Mouse (Mus musculus) adrenal gland, postnatal 10 days (tissue): ENCODE data around the gene Slc15a3. TPM values are rescaled to one million over a fixed set of nuclear protein-coding genes. Genes with fewer than 3 reads are reported as not detected.

Source experiments
- DNase-seq: peaks from one replicate; pipeline ENCODE4 v3.0.0; 2021; ENCODE audit warnings: mixed read lengths
- long read RNA-seq, 2 experiments: library from polyadenylated mRNA; stranded (forward); transcript quantifications; one replicate each; pipeline ENCODE4 v2.0.0; 2021
- total RNA-seq, 2 experiments: library from RNA; stranded (reverse); gene quantifications; 2 replicates each; pipeline ENCODE4 v1.2.3; 2021

Gene Slc15a3
- 1 to 10 TPM; 3.2 to 3.5 TPM for total RNA-seq
- long read RNA-seq, experiment 1, partial matches to known transcripts, result 0 of 1 reads
- long read RNA-seq, experiment 1, other reads (novel, unspliced or antisense), result 0 of 1 reads
- long read RNA-seq, experiment 2, result 0 reads

DNA sequence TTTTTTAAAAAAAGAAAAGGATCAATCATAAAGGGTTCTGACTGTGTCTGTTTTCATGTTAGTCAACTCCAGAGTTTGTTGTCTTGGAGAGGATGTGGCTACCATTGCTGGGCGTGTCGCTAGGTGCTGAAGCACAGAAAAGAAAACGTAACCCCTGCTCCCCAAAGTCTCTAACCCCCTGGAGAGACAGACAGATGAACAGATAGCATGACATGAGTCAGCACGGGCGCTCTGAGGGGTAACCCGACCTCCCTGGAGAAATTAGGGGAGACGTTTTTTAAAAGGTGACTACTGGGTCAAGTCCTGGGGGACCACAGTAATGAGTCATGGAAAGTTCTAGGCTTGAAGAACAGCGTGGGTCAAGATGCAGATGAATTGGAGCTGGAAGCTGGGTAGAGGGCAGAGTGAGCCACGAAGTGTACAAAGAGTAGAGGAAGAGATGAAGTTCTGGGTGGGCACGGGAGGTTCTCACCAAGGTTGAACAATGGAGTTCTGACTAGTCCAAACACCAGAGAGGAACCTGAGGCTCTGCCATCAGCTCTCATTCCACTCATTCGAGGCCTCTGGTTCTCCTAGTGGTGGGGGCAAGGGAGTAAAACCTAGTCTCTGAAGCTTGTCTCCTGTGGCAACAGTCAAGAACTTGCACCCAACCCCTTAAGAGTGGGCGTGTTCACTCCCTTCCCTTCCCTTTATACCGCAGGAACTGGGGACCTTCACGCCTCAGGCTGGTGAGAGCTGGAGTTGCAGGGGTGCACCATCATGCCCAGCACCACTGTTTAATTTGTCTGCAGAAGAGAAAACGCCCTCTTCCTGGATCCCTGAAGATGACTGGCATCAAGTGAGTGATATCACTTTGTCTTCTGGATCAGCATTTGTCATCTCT lies at the start of gene Slc15a3:
TSS of gene Slc15a3 (plus strand) at position 718 of the 883 bp plus-strand sequence.
- DNase-seq, result no peak

DNA sequence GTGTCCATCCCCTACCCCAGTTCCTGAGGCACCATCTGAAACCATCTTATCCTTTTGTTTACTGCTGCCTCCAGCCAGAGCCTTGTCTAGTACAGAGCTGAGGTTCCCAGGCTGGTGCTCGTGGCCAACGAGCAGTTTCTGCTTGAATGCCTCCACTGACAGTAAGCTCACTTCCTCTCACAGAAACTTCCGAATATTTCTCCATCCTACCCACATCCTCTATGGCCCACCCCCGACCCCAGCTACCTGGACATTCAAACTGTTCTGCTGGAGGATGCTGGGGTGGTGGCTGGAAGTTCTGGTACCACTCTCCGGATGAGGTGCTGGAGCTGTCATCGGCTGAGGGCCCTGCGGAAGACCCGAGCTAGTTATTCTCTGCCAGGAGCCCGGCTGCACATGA lies 49.2 kb upstream of the Slc15a3 start:
- DNase-seq, result no peak

DNA sequence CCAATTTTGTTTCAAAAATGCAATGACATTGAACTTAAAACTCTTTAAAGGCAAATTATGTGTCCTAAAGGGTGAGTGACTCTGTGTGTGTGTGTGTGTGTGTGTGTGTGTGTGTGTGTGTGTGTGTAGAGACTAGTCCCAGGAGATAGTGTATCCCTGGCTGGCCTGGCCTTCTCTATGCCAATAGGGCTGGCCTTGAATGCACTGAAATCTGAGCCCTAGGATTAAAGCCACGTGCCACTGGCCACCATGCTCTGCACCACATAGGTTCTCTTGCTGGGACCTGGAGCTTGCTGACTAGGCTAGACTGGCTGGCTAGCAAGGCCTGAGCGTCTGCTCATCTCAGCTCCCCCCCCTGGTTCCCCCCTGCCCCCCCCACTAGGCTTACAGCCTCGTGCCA lies 46.5 kb upstream of the Slc15a3 start:
- peak; percentile 26 for DNase-seq

DNA sequence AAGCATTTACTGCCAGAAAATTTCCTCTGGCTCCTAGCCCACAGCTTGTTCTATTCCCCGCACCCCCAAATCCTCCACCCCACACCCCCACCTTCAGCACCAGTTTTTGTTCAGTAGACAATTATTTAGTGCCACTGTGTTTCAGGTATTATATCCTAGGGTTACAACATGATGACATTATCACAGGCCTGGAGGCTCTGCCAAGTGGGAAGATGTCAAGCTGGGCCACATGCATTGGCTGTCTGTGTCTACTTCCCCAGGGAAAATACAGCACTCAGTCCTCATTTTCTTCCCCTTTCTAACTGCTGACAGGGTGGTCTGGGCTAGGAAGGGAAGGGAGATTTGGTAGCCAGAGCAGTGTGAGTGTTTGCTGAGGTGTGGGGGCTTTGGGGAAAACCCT lies 44.6 kb upstream of the Slc15a3 start:
- DNase-seq, result no peak

DNA sequence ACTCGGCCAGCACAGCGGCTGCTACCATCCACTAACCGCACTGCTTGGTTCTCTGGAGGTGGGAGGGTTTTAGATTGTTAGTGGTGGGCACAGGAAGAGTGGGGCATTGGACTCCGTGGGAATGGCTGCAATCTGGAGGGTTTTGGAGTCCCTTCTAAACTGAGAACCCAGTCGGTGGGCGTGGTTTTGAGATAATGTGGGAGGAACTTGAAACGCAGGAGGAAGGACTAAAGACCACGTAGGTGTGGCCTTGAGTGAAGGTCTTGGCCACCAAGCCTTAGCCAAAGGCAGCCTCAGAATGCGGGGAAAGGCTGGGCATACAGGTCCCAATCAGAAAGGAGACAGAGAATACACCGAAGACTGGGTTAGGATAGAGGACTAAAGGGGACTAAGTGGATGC lies 41.0 kb upstream of the Slc15a3 start:
- no peak for DNase-seq

DNA sequence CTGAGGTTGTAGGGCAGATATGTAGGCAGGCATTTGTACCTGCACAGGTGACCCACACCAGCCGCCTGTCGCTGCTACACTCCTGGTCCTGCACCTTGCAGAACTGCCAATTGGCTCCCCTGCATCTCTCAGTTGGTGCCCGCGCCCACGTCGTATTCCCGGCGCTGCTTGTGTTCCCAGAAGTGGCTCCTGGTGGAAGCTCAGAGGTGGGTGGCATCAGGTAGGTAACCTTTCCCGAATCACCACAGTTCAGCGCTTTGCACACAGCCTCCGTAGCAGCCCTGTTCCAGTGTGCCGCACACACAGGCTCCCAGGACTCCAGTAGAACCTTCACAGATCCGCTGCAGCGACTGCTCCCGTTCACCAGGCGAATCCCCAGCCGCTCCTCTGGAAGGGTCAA lies 40.4 kb upstream of the Slc15a3 start:
- DNase-seq, result no peak

DNA sequence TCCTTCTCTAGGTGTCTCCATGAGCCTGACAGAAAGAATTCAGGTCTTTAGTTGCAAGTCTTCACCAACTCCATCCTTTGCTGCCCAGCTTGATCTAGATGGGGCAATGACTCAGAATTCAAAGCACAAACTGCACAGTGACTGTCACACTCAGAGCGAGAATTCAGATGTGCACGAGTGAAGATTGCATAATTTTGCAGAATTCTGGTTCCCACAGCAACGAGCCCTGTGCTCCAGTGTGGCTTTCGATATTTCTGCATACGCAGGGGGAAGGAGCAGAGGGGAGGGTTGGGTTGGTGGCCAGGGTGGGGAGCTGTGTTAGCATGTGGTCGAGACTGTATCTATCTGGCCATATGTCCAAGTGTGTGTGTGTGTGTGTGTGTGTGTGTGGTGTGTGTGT lies 38.5 kb upstream of the Slc15a3 start:
- DNase-seq, result no peak

DNA sequence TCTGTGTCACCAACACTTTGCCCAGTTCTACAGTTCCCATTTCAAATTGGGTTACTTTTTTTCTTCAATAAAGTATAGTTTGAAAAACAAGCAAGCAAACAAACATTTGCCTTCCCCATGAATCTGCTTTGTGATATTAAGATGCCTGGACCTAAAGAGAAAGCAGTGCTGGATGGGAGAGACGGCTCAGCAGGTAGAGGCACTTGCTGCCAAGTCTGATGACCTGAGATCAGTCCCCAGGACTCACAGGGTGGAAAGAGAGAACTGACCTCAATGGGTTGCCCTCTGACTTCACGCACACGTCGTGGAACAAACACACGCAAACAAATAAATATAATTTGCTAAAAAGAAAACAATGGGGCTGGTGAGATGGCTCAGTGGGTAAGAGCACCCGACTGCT lies 37.6 kb upstream of the Slc15a3 start:
- DNase-seq, result no peak

DNA sequence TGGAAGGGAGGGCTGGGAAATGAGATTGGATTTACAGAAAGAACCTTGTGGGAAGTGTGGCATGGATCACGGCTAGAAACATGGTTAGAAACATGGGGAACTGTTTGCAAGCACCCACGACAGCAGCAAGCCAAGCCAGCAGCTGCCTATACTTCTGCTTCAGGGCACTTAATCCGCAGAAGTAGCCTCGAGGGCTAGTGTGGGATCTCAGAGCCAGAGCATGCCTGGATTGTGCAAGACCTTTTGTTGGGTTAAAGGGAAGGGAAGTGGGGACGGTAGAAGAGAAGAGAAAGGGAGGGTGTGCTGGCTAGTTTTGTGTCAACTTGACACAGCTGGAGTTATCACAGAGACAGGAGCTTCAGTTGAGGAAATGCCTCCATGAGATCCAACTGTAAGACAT lies 35.8 kb upstream of the Slc15a3 start:
- DNase-seq, result no peak

DNA sequence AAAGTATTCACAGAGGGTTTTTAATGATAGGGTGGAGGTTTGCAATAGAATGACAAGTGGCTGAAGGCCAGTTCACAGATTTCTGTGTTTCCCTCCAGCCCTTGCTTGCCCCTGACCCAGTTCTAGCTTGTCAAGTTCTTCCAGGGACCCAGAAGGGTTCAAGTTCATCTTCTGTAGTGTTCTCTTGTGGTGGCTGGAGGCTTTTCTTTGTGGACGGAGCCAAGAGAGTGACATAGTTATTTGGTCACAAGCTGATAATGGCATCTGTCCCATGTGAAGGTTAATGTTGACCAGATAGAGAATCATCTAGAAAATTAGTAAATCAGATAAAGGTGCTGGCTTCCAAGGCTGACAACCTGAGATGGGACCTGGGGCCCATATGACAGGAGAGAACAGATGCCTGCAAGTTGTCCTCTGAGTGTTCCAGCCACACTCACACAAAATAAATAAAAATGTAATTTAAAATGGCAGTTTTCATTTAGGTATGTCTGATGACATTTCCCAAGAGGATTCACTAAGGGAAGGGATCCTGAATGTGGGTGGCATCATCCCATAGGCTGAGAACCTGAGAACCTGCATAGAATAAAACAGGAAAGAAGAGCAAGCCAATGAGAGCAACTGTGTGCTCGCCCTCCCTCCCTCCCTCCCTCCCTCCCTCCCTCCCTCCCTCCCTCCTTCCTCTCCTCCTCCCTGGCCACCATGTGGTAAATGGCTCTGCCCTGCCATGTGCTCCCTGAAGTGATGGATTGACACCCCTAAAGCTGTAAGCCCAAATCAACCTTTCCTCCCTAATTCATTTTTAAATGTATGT lies 34.5 kb upstream of the Slc15a3 start:
- no peak for DNase-seq

DNA sequence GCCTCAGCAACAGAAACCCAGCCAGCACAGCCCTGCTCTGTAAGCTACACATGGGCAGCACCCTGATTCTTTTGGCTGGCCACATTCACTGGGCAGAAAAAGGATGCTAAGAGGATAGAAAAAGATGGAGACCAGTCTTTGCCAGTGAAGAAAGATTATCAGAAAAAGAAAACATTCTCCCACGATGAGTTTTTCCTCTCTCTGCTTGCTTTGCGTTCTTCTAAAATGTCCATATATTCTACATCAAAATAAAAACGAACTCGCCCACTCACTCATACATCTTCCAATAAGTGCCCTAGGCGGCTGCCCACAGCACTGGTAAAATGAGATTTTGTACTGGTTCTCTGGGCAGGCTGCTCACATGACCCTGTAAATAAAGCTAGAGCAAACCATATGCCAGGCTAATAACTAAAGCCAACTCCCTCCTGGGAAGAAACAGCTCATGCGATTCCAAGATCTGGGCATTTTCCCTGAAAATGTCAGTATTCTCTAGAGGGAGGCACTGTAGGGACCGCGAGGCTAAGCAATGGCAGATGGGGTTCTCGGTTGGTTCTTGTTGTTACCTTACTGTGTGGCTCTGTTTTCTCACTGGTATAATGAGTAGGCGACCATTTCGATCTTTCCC lies 33.8 kb upstream of the Slc15a3 start:
- no peak for DNase-seq

DNA sequence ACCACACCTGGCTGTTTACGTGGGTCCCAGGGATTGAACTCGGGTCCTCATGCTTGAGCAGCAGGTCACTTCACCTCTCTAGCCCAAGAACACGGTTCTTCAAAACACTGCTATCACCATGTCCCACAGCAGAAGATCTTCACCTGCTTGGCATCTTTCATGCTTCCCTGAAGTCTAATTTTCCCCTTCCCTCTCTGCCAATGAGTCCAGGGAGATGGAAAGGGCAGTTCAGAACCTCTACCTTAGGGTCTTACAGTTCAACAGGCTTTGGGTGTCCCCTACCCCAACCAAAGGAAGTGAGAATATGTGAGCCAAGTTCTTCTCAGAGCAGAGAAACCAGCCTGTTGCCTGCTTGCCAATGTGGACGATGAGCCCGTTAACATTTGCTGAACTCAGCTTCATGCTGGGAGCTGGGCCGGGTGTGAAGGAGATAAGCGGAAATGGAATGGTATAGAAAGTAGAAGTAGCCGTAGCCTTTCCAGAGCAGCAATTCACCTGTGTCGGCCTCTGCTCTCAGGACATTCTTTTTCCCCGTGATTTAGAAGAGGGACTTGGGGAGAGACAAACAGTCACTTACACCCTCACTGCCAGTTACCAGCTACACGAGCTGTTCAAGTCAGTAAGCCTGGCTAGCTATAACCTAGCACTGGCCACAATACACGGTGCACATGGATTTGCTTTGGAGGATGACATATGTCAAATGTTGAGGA lies 30.8 kb upstream of the Slc15a3 start:
- no peak for DNase-seq

DNA sequence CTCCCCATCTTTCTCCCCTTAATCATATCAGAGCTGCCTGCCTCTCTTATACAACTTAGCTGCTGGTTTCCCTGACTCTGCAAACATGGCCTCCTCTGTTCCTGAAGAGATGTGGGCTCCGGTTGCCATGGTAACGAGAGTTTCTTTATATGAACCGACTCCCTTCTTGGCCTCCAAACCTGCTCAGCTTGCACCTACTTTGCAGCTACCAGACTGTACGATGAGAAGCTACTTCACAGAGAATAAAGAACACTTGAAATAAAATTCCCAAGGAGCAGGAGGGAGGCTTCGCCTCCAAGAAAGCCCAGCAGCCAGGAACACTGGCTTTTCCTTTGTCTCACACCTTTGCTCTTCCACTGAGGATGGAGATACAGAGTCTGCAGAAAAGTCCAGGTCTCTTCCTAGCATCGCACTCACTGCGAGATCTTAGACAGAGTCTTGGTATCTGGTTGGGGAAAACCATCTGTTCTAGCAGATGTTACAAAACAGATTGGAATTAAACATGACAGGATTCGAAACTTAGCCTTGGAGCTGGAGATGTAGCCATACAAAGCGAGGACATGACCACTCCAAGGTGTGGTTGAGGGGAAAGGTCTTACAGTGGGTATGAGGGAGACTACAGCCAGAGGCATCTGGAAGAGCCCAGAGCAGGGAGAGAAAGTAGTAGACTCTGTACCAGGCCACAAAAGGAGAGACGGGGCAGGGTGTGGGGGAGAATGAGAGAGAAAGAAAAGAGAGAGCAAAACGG lies 29.9 kb upstream of the Slc15a3 start:
- DNase-seq, result no peak

DNA sequence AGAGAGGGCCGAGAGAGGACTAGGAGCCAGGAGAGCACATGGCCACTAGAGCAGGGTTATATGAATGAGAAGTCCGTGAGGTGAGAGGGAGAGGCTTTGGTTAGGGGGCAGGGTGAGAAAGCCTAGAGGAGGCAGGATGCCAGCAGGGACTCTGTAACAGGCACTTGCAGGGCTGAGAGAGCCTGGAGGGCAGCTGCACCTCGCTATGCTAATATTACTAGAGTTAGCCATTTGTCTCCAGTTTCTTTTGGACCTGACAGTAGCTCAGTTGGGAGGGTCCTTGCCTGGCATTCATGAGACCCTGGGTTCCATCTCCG lies 29.4 kb upstream of the Slc15a3 start:
- no peak for DNase-seq

DNA sequence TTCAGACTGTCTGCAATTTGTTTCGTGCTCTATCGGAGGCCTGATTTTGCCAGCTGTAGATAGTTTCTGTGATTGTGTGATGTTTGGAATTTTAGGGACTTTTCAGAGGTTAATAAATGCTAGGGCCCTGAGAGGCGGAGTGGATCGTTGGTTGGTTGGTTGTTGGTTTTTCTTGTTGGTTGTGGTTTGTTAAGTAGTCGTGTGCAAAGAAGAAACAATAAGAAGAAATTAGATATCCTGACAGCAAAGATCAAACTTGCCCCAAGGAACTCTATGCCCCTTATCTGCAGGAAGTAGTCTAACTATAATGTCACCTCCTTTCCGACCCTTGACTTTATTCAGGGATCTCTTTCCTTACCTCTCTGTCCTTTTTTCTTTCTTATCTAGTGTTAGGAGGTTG lies 28.1 kb upstream of the Slc15a3 start:
- no peak for DNase-seq

DNA sequence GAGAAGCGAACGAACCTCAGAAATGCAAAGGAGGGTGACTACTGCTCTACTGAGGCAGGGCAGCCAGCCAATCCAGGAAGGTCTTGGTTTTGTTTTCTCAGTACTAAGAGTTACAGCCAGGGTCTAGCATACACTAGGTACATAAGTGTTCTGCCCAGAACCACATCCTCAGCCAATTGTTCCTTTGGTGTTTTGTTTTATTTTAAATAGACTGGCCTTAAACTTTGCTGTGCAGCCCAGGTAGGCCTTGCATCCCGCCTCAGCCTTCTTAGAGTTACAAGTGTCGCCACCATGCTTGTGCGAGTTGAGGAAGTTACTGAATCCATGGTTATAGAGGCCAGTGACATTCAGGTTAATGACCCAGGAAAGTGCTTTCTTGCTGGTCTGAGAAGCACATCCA lies 26.5 kb upstream of the Slc15a3 start:
- DNase-seq, result no peak

DNA sequence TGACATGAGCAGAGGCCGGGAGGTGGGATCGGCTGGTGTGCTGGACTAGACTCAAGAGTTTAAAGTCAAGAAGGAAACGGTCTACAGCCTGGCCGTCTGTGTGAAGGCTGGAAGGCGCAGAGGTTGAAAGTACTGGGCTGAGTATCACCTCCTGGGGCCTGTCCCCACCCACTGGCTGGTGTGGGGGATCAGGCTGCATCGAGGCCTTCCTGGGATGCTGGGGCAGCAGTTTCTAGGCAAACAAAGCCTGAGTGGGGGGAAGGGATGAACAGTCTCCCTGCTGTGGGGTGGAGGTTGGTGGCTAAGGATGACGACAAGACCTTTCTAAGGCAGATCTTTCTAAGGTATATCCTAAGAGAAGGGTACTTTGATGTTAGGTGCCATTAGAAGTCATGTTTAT lies 25.6 kb upstream of the Slc15a3 start:
- no peak for DNase-seq

DNA sequence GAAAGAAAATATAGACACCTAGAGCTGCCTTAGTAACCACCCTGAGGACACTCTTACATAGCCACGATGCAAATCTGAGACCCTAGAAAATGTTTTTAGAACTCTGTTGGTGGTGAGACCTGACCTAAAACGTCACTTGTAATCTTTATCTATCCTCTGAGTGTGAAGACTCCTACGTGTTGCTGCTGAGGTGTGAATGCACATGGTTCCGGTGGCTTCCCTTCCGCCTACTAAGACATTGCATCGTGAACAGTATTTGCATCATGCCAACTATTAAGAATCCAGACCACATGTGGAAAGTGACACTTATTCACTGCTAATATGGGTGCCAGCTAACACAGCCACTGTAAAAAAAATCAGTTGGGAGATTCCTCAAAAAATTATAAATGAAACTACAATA lies 23.7 kb upstream of the Slc15a3 start:
- no peak for DNase-seq

DNA sequence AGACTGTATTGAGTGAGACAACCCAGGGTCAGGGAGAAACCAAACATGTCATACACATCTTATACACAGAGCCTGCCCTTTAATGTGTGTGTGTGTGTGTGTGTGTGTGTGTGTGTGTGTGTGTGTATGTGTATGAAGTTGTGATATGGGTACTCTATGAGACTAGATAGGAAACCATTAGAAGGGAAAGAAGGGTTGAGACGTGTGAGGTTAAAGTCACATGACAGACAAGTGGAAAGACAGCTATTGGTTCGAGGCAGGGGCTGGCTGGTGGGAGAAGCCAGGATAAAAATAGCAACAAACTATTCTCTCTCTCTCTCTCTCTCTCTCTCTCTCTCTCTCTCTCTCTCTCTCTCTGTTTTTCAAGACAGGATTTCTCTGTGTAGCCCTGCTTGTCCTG lies 23.1 kb upstream of the Slc15a3 start:
- no peak for DNase-seq

DNA sequence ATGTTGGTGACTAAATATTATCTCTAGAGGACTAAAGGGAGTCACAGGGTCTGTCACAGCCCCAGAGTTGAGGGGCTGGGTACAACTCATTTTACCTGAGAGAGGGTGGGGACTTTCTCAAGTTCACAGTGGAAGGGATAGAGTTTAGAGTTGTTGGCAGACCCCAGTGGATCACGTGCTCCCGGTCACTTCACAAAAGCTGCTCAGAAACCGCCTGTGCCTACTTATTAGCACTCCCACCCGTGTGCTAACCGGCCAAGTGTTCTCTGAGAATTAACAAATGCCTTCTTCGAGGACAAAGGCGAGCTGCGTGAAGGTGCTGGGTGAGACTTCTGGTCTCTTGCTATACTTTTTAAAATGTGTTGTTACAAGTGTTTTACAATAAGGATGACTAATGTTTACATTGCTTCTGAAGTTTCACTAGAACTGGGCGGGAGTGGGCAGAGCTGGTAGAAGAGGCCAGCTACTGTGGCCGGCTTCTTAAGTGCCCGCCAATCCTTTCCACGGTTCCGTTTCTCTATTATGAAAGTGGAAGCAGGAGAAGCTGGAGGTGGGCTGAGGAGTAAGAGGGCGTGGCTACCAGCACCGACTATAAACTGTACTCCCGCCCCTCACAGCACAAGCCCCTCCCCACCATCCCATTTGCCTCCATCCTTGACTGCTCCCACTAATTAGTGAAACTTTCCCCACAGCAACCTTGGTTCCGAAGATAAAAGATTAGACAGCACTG lies 21.1 kb upstream of the Slc15a3 start:
- DNase-seq, result no peak

DNA sequence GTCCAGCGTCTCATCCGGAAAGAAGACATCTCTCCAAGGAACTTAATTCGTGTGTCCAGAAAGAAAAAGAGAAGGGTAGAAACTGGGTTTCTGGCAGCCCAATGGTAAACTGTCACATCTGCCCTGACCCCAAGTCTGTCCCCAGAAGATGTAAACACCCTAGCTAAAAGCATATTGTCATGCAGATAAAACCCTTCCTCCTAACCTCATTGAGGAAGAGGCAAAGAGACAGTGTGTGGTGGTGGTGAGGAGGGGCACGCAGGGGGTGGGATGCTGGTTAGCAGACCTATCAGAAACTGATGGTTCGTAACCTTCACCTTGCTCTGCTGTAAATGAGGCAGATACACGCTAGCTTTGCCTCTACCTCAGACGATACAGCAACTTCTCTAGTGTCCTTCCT lies 18.2 kb upstream of the Slc15a3 start:
- no peak for DNase-seq
